Mouse (Mus musculus) hindbrain, embryonic 16.5 days (tissue): ENCODE data around the gene Nes. TPM values are rescaled to one million over a fixed set of nuclear protein-coding genes. Genes with fewer than 3 reads are reported as not detected.

ENCODE experiments used
- ATAC-seq: fragments of 200-750 bp; cut with Nextera tagmentation; 2 replicates; pipeline ENCODE4 v1.8.0; 2017; ENCODE audit warnings: moderate TSS enrichment, moderate library complexity
- H3K27ac ChIP-seq: fragments of 300-500 bp; sonication (generic); 2 replicates; pipeline ENCODE4 v1.5.1; 2014; ENCODE audit warnings: low read depth, mild to moderate bottlenecking, control low read depth, low read length, moderate library complexity
- H3K27me3 ChIP-seq: fragments of 300-500 bp; sonication (generic); replicated peaks from 2 replicates; pipeline ENCODE4 v1.6.1; 2014; ENCODE audit warnings: low read length; ENCODE audit not compliant: control insufficient read depth, insufficient read depth
- H3K36me3 ChIP-seq: fragments of 300-500 bp; sonication (generic); 2 replicates; pipeline ENCODE4 v1.6.1; 2014; ENCODE audit warnings: mild to moderate bottlenecking, low read length, moderate library complexity, mixed read lengths; ENCODE audit not compliant: control insufficient read depth, insufficient read depth
- H3K4me1 ChIP-seq: fragments of 300-500 bp; sonication (generic); 2 replicates; pipeline ENCODE4 v1.6.1; 2014; ENCODE audit warnings: low read depth, low read length; ENCODE audit not compliant: control insufficient read depth, insufficient read depth
- H3K4me2 ChIP-seq: fragments of 300-500 bp; sonication (generic); 2 replicates; pipeline ENCODE4 v1.6.1; 2014; ENCODE audit warnings: mild to moderate bottlenecking, low read length, control low read depth, moderate library complexity
- H3K4me3 ChIP-seq: fragments of 300-500 bp; sonication (generic); 2 replicates; pipeline ENCODE4 v1.5.1; 2014; ENCODE audit warnings: mild to moderate bottlenecking, low read length, control low read depth, moderate library complexity
- H3K9ac ChIP-seq: fragments of 300-500 bp; sonication (generic); 2 replicates; pipeline ENCODE4 v1.6.1; 2014; ENCODE audit warnings: low read depth, mild to moderate bottlenecking, control low read depth, low read length, moderate library complexity
- H3K9me3 ChIP-seq: fragments of 300-500 bp; sonication (generic); 2 replicates; pipeline ENCODE4 v1.6.1; 2014; ENCODE audit warnings: mild to moderate bottlenecking, low read length, moderate library complexity; ENCODE audit not compliant: control insufficient read depth
- WGBS: fragments of 180-500 bp; shearing (Covaris S2); extraction: QIAGEN DNeasy Blood & Tissue Kit; methylation state at CpG from one replicate; pipeline ENCODE4 v1.1.7; 2014; 5-methylcytosine and 5-hydroxymethylcytosine counted together
- polyA plus RNA-seq: library from polyadenylated mRNA; unstranded; fragments of >200 nt; fragmentation: Nextera tagmentation; extraction: Ambion mirVana; gene quantifications from 2 replicates; pipeline ENCODE4 v1.2.1, GENCODE M21; 2015

Nes gene
- polyA plus RNA-seq, 1 experiment from 2014 or later: 15.6 TPM

- H3K27ac ChIP-seq: no peak overlapping the region
- no peak overlapping the region for H3K4me2 ChIP-seq
- no peaks in the 10 kb centered on the region for H3K9me3 ChIP-seq
- H3K9ac ChIP-seq: no peak overlapping the region
- WGBS: 31% methylated on average over 3 of the region's 3 CpGs
- H3K36me3 ChIP-seq: no peaks in the 10 kb centered on the region
- ATAC-seq: no peak
- no peak overlapping the region for H3K4me3 ChIP-seq
- H3K27me3 ChIP-seq: no peaks in the 10 kb centered on the region
- peaks cover 50% of the 10 kb centered on the region for H3K4me1 ChIP-seq
These were observed 13.2 kb downstream of the Nes start for GRCm38 (mm10) chr3:87984094-87984493.

- Histone ChIP-seq H3K36me3 (no peaks in the 10 kb centered on the region), H3K9ac (0 out of 2 replicates have a peak overlapping the region, but pooled peaks have one; percentile 15), H3K4me1 (peaks cover 50% of the 10 kb centered on the region), H3K27ac (peak overlapping the region; percentile 67), H3K4me2 (no peak overlapping the region), H3K27me3 (no peaks in the 10 kb centered on the region), H3K4me3 (no peak overlapping the region), H3K9me3 (no peaks in the 10 kb centered on the region)
- 22% methylated on average over 11 of the region's 12 CpGs for WGBS
- ATAC-seq: no peak
These were observed 14.8 kb downstream of the Nes start for GRCm38 (mm10) chr3:87985505-87986320.

GRCm38 (mm10) chr3:87986868-87987267 lies 16.0 kb downstream of the Nes start:
- no peaks in the 10 kb centered on the region for H3K9me3 ChIP-seq
- peak overlapping the region; percentile 67 for H3K9ac ChIP-seq
- peak overlapping the region; percentile 44 for H3K4me3 ChIP-seq
- no peaks in the 10 kb centered on the region for H3K36me3 ChIP-seq
- H3K4me1 ChIP-seq: peaks cover 50% of the 10 kb centered on the region
- H3K4me2 ChIP-seq: peak overlapping the region; percentile 87
- H3K27ac ChIP-seq: peak overlapping the region; percentile 62
- 0% methylated on average over 17 of the region's 17 CpGs for whole genome bisulfite sequencing
- no peaks in the 10 kb centered on the region for H3K27me3 ChIP-seq
- peak; percentile 79 for ATAC-seq

GRCm38 (mm10) chr3:87987633-87988032 lies 16.8 kb downstream of the Nes start:
- ATAC-seq: peak; percentile 60
- Histone ChIP-seq H3K27me3 (no peaks in the 10 kb centered on the region), H3K27ac (peak overlapping the region; percentile 62), H3K4me2 (peak overlapping the region; percentile 87), H3K9ac (peak overlapping the region; percentile 67), H3K4me1 (peaks cover 45% of the 10 kb centered on the region), H3K9me3 (no peaks in the 10 kb centered on the region), H3K4me3 (peak overlapping the region; percentile 44), H3K36me3 (no peaks in the 10 kb centered on the region)
- 0% methylated on average over 15 of the region's 15 CpGs for whole genome bisulfite sequencing

- H3K9me3 ChIP-seq: no peaks in the 10 kb centered on the region
- H3K27me3 ChIP-seq: no peaks in the 10 kb centered on the region; the same call in 1 of the 2 replicates
- 2% methylated on average over 15 of the region's 15 CpGs for WGBS
- ATAC-seq: peak; percentile 18
- H3K9ac ChIP-seq: peak overlapping the region; percentile 67
- H3K4me1 ChIP-seq: peaks cover 41% of the 10 kb centered on the region
- H3K4me2 ChIP-seq: peak overlapping the region; percentile 87
- H3K4me3 ChIP-seq: peak overlapping the region; percentile 44
- H3K36me3 ChIP-seq: no peaks in the 10 kb centered on the region
- peak overlapping the region; percentile 53 for H3K27ac ChIP-seq
These were observed 17.2 kb downstream of the Nes start for GRCm38 (mm10) chr3:87988068-87988467.

- Histone ChIP-seq H3K4me2 (no peak overlapping the region), H3K27ac (no peak overlapping the region), H3K4me3 (no peak overlapping the region), H3K9ac (no peak overlapping the region), H3K27me3 (peaks cover 12% of the 10 kb centered on the region), H3K4me1 (peaks cover 33% of the 10 kb centered on the region), H3K36me3 (0 out of 2 replicates have a peak, but pooled peaks cover 1% of the 10 kb centered on the region), H3K9me3 (no peaks in the 10 kb centered on the region)
- 31% methylated on average over 10 of the region's 10 CpGs for WGBS
- ATAC-seq: no peak
These were observed 19.1 kb downstream of the Nes start for GRCm38 (mm10) chr3:87989935-87990334.

- Histone ChIP-seq H3K4me3 (no peak overlapping the region), H3K4me2 (no peak overlapping the region), H3K27ac (no peak overlapping the region), H3K36me3 (0 out of 2 replicates have a peak, but pooled peaks cover 2% of the 10 kb centered on the region), H3K27me3 (peaks cover 45% of the 10 kb centered on the region), H3K4me1 (peaks cover 20% of the 10 kb centered on the region), H3K9me3 (no peaks in the 10 kb centered on the region), H3K9ac (no peak overlapping the region)
- 8% methylated on average over 4 of the region's 6 CpGs for WGBS
- ATAC-seq: no peak
These were observed 22.6 kb downstream of the Nes start for GRCm38 (mm10) chr3:87993436-87993835.

- ATAC-seq: no peak
- Histone ChIP-seq H3K4me1 (peaks cover 27% of the 10 kb centered on the region), H3K36me3 (0 out of 2 replicates have a peak, but pooled peaks cover 2% of the 10 kb centered on the region), H3K4me3 (no peak overlapping the region), H3K9ac (no peak overlapping the region), H3K27me3 (peaks cover 64% of the 10 kb centered on the region), H3K4me2 (no peak overlapping the region), H3K27ac (no peak overlapping the region), H3K9me3 (no peaks in the 10 kb centered on the region)
- WGBS: 28% methylated on average over 11 of the region's 11 CpGs
These were observed 24.5 kb downstream of the Nes start for GRCm38 (mm10) chr3:87995331-87995730.

GRCm38 (mm10) chr3:87996401-87996800 lies 25.5 kb downstream of the Nes start:
- no peak for ATAC-seq
- 7% methylated on average over 15 of the region's 15 CpGs for WGBS
- Histone ChIP-seq H3K4me3 (peak overlapping the region; percentile 46), H3K4me2 (peak overlapping the region; percentile 96), H3K27ac (no peak overlapping the region), H3K27me3 (peaks cover 73% of the 10 kb centered on the region), H3K4me1 (peaks cover 33% of the 10 kb centered on the region), H3K9ac (peak overlapping the region; percentile 62), H3K9me3 (no peaks in the 10 kb centered on the region), H3K36me3 (0 out of 2 replicates have a peak, but pooled peaks cover 2% of the 10 kb centered on the region)
